Mouse (Mus musculus) bone marrow, adult 2 months (tissue): ENCODE measurements around the gene Tspan9.

Source experiments
- CTCF ChIP-seq: fragments of 200-500 bp; IDR thresholded peaks from 2 replicates; pipeline ENCODE4 v1.5.1; 2011; ENCODE audit warnings: low read length, control low read depth; ENCODE audit not compliant: control insufficient read depth, insufficient read depth
- POLR2A ChIP-seq: fragments of 200-500 bp; IDR thresholded peaks from 2 replicates; pipeline ENCODE4 v1.6.1; 2011; ENCODE audit warnings: low read depth, mild to moderate bottlenecking, control low read depth, low read length, borderline replicate concordance; ENCODE audit not compliant: control insufficient read depth

DNA sequence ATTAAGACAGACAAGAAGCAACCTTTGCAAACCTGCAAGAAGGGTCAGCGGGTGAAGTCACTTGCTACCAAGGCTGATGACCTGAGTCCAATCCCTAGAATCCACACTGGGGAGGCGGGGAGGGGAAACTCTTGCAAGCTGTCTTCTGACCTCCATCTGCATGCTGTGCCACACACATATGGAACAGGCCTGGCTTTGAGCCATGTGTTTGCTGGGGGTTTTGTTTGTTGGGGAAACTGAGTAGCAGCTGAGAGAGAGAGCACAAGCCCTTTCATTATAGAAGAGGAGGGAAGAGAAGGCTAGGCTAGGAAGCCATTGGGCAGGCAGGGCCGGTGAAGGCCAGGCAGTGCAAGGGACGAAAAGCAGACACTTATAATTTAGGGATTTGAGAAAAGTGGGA, 123.3 kb downstream of the Tspan9 start:
- TF ChIP-seq POLR2A (no peak), CTCF (no peak)
